Mouse (Mus musculus) liver, adult 2 months (tissue): ENCODE measurements around the gene Rap2a. TPM values are rescaled to one million over a fixed set of nuclear protein-coding genes. Genes with fewer than 3 reads are reported as not detected.

ENCODE experiments used
- DNase-seq: peaks from one replicate; pipeline ENCODE4 v3.0.0-alpha.2; 2011; ENCODE audit warnings: low read depth, low spot score; ENCODE audit errors: extremely low read depth
- H3K27ac ChIP-seq: fragments of 200-500 bp; replicated peaks from 2 replicates; pipeline ENCODE4 v1.5.1; 2012; ENCODE audit warnings: low read depth, mild to moderate bottlenecking, control low read depth, inconsistent platforms, low read length; ENCODE audit not compliant: insufficient read depth
- H3K27me3 ChIP-seq: fragments of 200-500 bp; 2 replicates; pipeline ENCODE4 v1.6.1; 2012; ENCODE audit warnings: mild to moderate bottlenecking, moderate library complexity, low read length, inconsistent platforms; ENCODE audit not compliant: control insufficient read depth, insufficient read depth
- H3K36me3 ChIP-seq: fragments of 200-500 bp; 2 replicates; pipeline ENCODE4 v1.6.1; 2012; ENCODE audit warnings: low read length, inconsistent platforms; ENCODE audit not compliant: control insufficient read depth, insufficient read depth
- H3K4me1 ChIP-seq: fragments of 200-500 bp; 2 replicates; pipeline ENCODE4 v1.6.1; 2011; ENCODE audit warnings: low read length; ENCODE audit not compliant: control insufficient read depth, insufficient read depth
- H3K4me3 ChIP-seq: fragments of 200-500 bp; 2 replicates; pipeline ENCODE4 v1.5.1; 2011; ENCODE audit warnings: low read depth, mild to moderate bottlenecking, control low read depth, low read length, moderate library complexity; ENCODE audit not compliant: insufficient read depth
- H3K79me2 ChIP-seq: fragments of 200-500 bp; 2 replicates; pipeline ENCODE4 v1.6.1; 2012; ENCODE audit warnings: inconsistent platforms, mild to moderate bottlenecking, low read length, moderate library complexity; ENCODE audit not compliant: control insufficient read depth, insufficient read depth
- H3K9ac ChIP-seq: fragments of 200-500 bp; 2 replicates; pipeline ENCODE4 v1.6.1; 2012; ENCODE audit warnings: low read depth, mild to moderate bottlenecking, control low read depth, inconsistent platforms, low read length
- CTCF ChIP-seq: fragments of 200-500 bp; IDR thresholded peaks from 2 replicates; pipeline ENCODE4 v1.5.1; 2011; ENCODE audit warnings: low read depth, low read length, control low read depth
- POLR2A ChIP-seq: fragments of 200-500 bp; IDR thresholded peaks from 2 replicates; pipeline ENCODE4 v1.6.1; 2011; ENCODE audit warnings: low read length, control low read depth; ENCODE audit not compliant: insufficient read depth; ENCODE audit errors: extremely low read depth
- WGBS: fragments of 180-500 bp; shearing (Covaris S2); methylation state at CpG from one replicate; pipeline ENCODE4 v1.1.7; 2018; 5-methylcytosine and 5-hydroxymethylcytosine counted together
- polyA plus RNA-seq: library from polyadenylated mRNA; depleted of rRNA; stranded (reverse); fragments of >200 nt; gene quantifications from 2 replicates; pipeline ENCODE4 v1.2.3, GENCODE M21; 2012
- total RNA-seq: library from RNA; depleted of rRNA; stranded (reverse); fragments of >200 nt; gene quantifications from 2 replicates; pipeline ENCODE4 v1.2.3, GENCODE M21; 2014

The Rap2a gene
- total and polyA plus RNA-seq, 2 experiments = 7.4 to 10.7 TPM

DNA sequence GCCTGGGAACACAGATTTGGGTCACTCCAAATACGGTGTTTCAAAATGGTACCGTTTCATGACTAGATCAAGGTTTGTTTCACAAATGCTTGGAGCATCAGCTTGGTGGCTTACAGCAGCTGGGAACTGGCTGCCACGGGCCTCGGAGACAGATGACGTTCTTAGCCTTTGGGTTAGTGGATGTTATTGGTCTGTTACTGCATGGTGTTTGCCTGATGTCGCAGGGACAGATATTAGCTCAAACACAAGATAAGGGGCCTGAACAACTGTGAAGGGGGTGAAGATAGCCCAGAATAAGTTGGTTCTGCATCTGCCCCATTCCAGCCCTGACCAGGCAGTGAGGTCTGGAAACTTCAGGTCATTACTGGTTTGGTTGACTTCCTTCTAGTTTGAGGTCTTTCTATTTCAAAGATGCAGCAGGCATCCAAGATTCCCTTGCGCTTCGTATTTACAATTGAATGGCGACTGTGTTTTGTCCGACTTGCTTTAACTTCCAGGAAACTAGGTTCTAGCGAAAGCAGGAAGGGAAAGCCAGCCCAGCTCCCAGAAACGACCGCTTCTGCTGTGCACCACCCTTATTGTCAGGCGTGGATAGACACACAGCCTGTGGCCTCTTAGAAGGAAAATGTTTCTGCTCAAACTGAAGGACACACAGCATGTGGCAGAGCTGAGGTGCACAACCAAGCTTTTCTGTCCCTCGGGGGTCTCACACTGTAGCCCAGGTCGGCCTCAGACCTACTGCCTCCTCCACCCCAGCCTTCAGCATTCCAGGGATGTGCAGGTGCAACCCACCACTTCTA, 30.5 kb downstream of the Rap2a start:
- DNase-seq = no peak
- TF ChIP-seq POLR2A (no peak), CTCF (no peak)
- WGBS = 87% methylated on average over 16 of the region's 16 CpGs

DNA sequence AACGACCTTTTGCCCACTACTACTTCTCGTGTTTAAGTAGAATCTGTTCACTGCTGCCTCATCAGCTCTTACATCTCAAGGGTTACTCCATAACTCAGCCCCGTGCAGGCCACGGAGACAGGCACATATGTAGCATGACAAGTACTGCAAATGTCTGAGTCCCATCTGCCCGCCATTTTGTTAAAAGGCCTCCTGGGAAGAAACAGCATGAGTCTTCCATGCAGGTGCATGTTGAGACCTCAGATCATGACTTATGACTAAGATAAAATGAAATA, 31.1 kb downstream of the Rap2a start:
- peaks cover 3% of the 10 kb centered on the region for H3K36me3 ChIP-seq
- WGBS = 93% methylated on average over 5 of the region's 5 CpGs
- H3K79me2 ChIP-seq = no peaks in the 10 kb centered on the region
- no peak for DNase-seq
- H3K27ac ChIP-seq = no peak overlapping the region
- no peak overlapping the region for H3K9ac ChIP-seq
- TF ChIP-seq POLR2A (no peak), CTCF (no peak)
- H3K4me1 ChIP-seq = no peaks in the 10 kb centered on the region
- no peaks in the 10 kb centered on the region for H3K27me3 ChIP-seq
- no peak overlapping the region for H3K4me3 ChIP-seq

More for the DNA sequence above, 30.5 kb downstream of the Rap2a start:
- no peaks in the 10 kb centered on the region for H3K79me2 ChIP-seq
- H3K36me3 ChIP-seq = peaks cover 6% of the 10 kb centered on the region
- H3K4me3 ChIP-seq = no peak overlapping the region
- no peaks in the 10 kb centered on the region for H3K27me3 ChIP-seq
- no peak overlapping the region for H3K27ac ChIP-seq
- no peaks in the 10 kb centered on the region for H3K4me1 ChIP-seq
- H3K9ac ChIP-seq = no peak overlapping the region

GRCm38 (mm10) chr14:120511821-120512220, 33.6 kb downstream of the Rap2a start:
- Histone ChIP-seq H3K27me3 (no peaks in the 10 kb centered on the region), H3K4me3 (no peak overlapping the region), H3K9ac (no peak overlapping the region), H3K79me2 (no peaks in the 10 kb centered on the region), H3K4me1 (peaks cover 6% of the 10 kb centered on the region), H3K36me3 (no peaks in the 10 kb centered on the region), H3K27ac (no peak overlapping the region)
- TF ChIP-seq POLR2A (no peak), CTCF (no peak)
- DNase-seq = no peak
- WGBS = 66% methylated on average over 5 of the region's 5 CpGs

GRCm38 (mm10) chr14:120514821-120515271, 36.6 kb downstream of the Rap2a start:
- no peak overlapping the region for H3K4me3 ChIP-seq
- H3K27ac ChIP-seq = peak overlapping the region; percentile 21
- TF ChIP-seq POLR2A (no peak), CTCF (no peak)
- no peaks in the 10 kb centered on the region for H3K27me3 ChIP-seq
- peak; percentile 94 for DNase-seq
- no peaks in the 10 kb centered on the region for H3K36me3 ChIP-seq
- no peaks in the 10 kb centered on the region for H3K79me2 ChIP-seq
- H3K4me1 ChIP-seq = peaks cover 6% of the 10 kb centered on the region
- H3K9ac ChIP-seq = no peak overlapping the region
- 16% methylated on average over 4 of the region's 4 CpGs for WGBS

DNA sequence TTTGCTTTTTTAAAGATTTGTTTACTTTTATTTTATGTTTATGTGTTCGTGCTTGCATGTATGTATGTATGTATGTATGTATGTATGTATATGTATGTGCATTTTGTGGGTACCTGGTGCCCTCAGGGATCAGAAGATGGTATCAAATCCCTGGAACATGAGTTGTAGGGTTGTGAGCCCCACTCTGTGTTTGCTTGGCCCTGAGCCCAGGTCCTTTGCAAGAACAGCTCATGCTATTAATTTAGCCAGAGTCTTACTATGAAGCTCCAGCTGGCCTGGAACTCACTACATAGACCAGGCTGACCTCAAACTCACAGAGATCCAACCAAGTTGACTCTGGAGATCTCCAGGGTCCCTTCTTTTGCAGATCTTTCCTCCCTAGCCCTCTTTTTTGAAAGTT, 37.1 kb downstream of the Rap2a start:
- no peaks in the 10 kb centered on the region for H3K79me2 ChIP-seq
- WGBS = 6% methylated on average over 1 of the region's 1 CpGs
- no peak overlapping the region for H3K4me3 ChIP-seq
- 0 out of 2 replicates have a peak overlapping the region, but pooled peaks have one; percentile 4 for H3K27ac ChIP-seq
- H3K9ac ChIP-seq = no peak overlapping the region
- H3K27me3 ChIP-seq = no peaks in the 10 kb centered on the region
- TF ChIP-seq POLR2A = no peak
- no peak for TF ChIP-seq CTCF
- peak; percentile 90 for DNase-seq
- no peaks in the 10 kb centered on the region for H3K36me3 ChIP-seq
- peaks cover 6% of the 10 kb centered on the region for H3K4me1 ChIP-seq

DNA sequence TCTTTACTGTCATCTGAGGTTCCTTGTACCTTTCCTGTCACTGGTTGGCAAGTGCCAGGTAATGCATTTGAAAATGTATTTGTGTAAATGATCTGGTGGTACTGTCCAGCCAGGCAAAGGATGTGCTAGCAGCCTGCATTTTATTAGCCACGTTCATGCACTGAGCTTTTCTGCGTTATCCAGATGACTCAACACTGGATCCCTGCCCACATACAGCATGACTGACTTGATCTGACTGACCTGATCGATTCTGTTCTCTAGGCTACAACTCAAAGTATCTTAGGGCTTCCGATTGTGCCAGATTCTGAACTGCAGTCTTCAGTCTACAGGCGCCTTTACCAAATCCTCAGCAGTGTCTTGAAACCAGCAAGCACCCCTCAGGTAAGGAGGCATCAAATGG, 40.5 kb downstream of the Rap2a start:
- H3K27ac ChIP-seq = no peak overlapping the region
- DNase-seq = no peak
- H3K9ac ChIP-seq = no peak overlapping the region
- no peaks in the 10 kb centered on the region for H3K79me2 ChIP-seq
- H3K4me3 ChIP-seq = no peak overlapping the region
- H3K27me3 ChIP-seq = no peaks in the 10 kb centered on the region
- H3K4me1 ChIP-seq = peaks cover 6% of the 10 kb centered on the region
- 80% methylated on average over 5 of the region's 5 CpGs for WGBS
- TF ChIP-seq CTCF = no peak
- TF ChIP-seq POLR2A = no peak
- H3K36me3 ChIP-seq = no peaks in the 10 kb centered on the region
